Mouse (Mus musculus) testis, adult 2 months (tissue): ENCODE measurements around the gene Cpne9.

Source experiments
- CTCF ChIP-seq: fragments of 200-500 bp; IDR thresholded peaks from 2 replicates; pipeline ENCODE4 v1.5.1; 2012; ENCODE audit warnings: low read depth, mild to moderate bottlenecking, inconsistent platforms, low read length, moderate library complexity; ENCODE audit not compliant: control insufficient read depth, insufficient read depth, insufficient replicate concordance
- POLR2A ChIP-seq: fragments of 200-500 bp; IDR thresholded peaks from 2 replicates; pipeline ENCODE4 v1.6.1; 2012; ENCODE audit warnings: low read depth, mild to moderate bottlenecking, inconsistent platforms, low read length, moderate library complexity; ENCODE audit not compliant: control insufficient read depth

GRCm38 (mm10) chr6:113334216-113334615 lies 52.1 kb downstream of the Cpne9 start:
- TF ChIP-seq CTCF (no peak), POLR2A (no peak)
